Mouse (Mus musculus) liver, postnatal 0 days (tissue): ENCODE data around the gene 1810024B03Rik. TPM values are rescaled to one million over a fixed set of nuclear protein-coding genes. Genes with fewer than 3 reads are reported as not detected.
A peak's percentile ranks its signal among the peaks of the same experiment; 100 is the strongest.
"Not testable (repeated sequence)": the region's sequence is repeated elsewhere in the genome, so short reads cannot be mapped to it uniquely, and the experiment has no call there.

Source experiments
- ATAC-seq: fragments of 200-750 bp; cut with Nextera tagmentation; 2 replicates; pipeline ENCODE4 v1.8.0; 2017; ENCODE audit warnings: mild to moderate bottlenecking, moderate library complexity
- DNase-seq: peaks from one replicate; pipeline ENCODE4 v3.0.0-alpha.2; 2016
- H3K27ac ChIP-seq: fragments of 300-500 bp; sonication (generic); 2 replicates; pipeline ENCODE4 v1.5.1; 2014; ENCODE audit warnings: antibody characterized with exemption, moderate library complexity, mild to moderate bottlenecking, low read depth
- H3K27me3 ChIP-seq: fragments of 300-500 bp; sonication (generic); 2 replicates; pipeline ENCODE4 v1.6.1; 2014; ENCODE audit warnings: low read length, control low read depth, mixed read lengths; ENCODE audit not compliant: insufficient read depth
- H3K36me3 ChIP-seq: fragments of 300-500 bp; sonication (generic); replicated peaks from 2 replicates; pipeline ENCODE4 v1.6.1; 2014; ENCODE audit warnings: mild to moderate bottlenecking, control low read depth, low read length, moderate library complexity, mixed read lengths; ENCODE audit not compliant: insufficient read depth
- H3K4me1 ChIP-seq: fragments of 300-500 bp; sonication (generic); 2 replicates; pipeline ENCODE4 v1.6.1; 2014; ENCODE audit warnings: antibody characterized with exemption, mild to moderate bottlenecking, control low read depth; ENCODE audit not compliant: insufficient read depth
- H3K4me2 ChIP-seq: fragments of 300-500 bp; sonication (generic); 2 replicates; pipeline ENCODE4 v1.6.1; 2014; ENCODE audit warnings: low read depth, mild to moderate bottlenecking, low read length, moderate library complexity, mixed read lengths
- H3K4me3 ChIP-seq: fragments of 300-500 bp; sonication (generic); 2 replicates; pipeline ENCODE4 v1.5.1; 2014; ENCODE audit warnings: low read depth, low read length
- H3K9ac ChIP-seq: fragments of 300-500 bp; sonication (generic); replicated peaks from 2 replicates; pipeline ENCODE4 v1.6.1; 2014; ENCODE audit warnings: mild to moderate bottlenecking, moderate library complexity
- H3K9me3 ChIP-seq: fragments of 300-500 bp; sonication (generic); 2 replicates; pipeline ENCODE4 v1.6.1; 2016; ENCODE audit warnings: mild to moderate bottlenecking, control low read depth, low read length, mixed read lengths
- CTCF ChIP-seq: sonication (generic); IDR thresholded peaks from 2 replicates; pipeline ENCODE4 v1.5.1; 2016; ENCODE audit warnings: antibody characterized with exemption, low read depth
- EP300 ChIP-seq: IDR thresholded peaks from 2 replicates; pipeline ENCODE4 v1.6.1; 2016; ENCODE audit warnings: antibody characterized with exemption, low read depth, mild to moderate bottlenecking
- WGBS: fragments of 180-500 bp; shearing (Covaris S2); extraction: QIAGEN DNeasy Blood & Tissue Kit; methylation state at CpG from one replicate; pipeline ENCODE4 v1.1.7; 2014; ENCODE audit not compliant: insufficient replicate concordance; 5-methylcytosine and 5-hydroxymethylcytosine counted together
- polyA plus RNA-seq: library from polyadenylated mRNA; unstranded; fragments of >200 nt; fragmentation: Nextera tagmentation; extraction: Ambion mirVana; gene quantifications from 2 replicates; pipeline ENCODE4 v1.2.1, GENCODE M21; 2015

Gene 1810024B03Rik
- polyA plus RNA-seq, 1 experiment from 2014 or later: 1.1 TPM

DNA sequence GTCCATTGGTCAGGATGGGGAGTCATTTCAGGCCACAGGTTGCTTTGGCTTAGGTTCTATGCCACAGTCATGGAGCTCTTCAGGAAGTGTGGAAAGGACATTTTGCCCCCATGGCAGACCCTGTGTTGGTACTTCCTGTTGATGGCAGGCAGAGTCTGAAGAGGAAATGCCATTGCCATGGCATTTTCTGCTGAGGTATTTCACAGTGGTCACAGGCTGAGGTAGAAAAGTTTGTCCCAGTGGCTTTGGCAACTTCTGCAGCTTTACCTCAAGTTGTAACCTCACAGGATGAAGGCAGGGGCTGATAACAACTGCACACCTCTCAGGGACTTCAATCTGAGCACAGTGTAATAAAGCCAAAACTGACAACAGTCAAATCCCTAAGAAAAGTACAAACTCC lies 18.5 kb downstream of the 1810024B03Rik start:
- no peak for DNase-seq
- ATAC-seq: no peak
- Histone ChIP-seq H3K9me3 (no peaks in the 10 kb centered on the region), H3K36me3 (no peaks in the 10 kb centered on the region), H3K4me1 (no peaks in the 10 kb centered on the region), H3K4me3 (no peak overlapping the region), H3K9ac (no peak overlapping the region), H3K27me3 (no peaks in the 10 kb centered on the region), H3K4me2 (no peak overlapping the region), H3K27ac (no peak overlapping the region)
- no peak for TF ChIP-seq EP300
- no peak for TF ChIP-seq CTCF

DNA sequence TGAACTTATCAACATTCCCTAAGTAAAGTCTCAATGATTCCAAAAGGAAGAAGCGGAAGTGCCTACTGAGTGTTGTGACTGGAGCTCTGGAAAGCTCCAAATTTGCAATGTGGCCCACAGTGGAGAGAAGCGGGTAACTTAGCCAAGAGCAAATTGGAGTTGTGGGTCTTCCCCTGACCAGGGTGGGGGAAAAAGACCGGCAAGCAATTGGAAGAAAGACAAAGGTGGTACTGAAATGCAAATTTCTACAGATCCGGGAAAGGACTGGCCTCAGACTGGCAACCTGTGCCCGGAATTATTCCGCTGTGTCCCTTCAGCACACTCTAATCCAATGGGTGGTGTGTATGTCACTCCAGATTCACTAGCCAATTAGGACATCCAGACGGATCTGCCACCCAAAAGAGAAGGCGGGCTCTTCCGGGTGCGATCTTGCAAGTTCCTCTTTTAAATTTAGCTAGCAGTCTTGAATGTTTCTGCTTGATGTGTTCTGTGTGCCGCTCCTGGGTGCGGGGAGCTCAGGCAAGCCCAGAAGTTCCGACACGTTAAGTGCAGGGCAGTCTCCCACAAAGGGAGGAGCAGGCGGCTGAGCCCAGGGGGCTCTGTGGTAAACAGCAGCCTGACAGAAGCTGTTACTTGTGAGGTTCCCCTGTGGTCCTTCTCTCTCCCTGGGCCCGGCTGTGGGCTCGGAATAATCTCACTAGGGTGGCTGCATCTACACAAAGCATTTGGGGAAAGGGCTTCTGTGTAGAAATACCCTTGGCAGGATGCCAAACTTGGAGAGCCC lies 25.3 kb downstream of the 1810024B03Rik start:
- H3K9me3 ChIP-seq: no peaks in the 10 kb centered on the region
- peak overlapping the region; percentile 85 for H3K27ac ChIP-seq
- H3K4me3 ChIP-seq: peak overlapping the region; percentile 58
- peak; percentile 100 for ATAC-seq
- H3K4me1 ChIP-seq: peaks cover 8% of the 10 kb centered on the region; the same call in 1 of the 2 replicates
- no peaks in the 10 kb centered on the region for H3K27me3 ChIP-seq
- no peak for TF ChIP-seq CTCF
- no peaks in the 10 kb centered on the region for H3K36me3 ChIP-seq
- WGBS: 3% methylated on average over 17 of the region's 17 CpGs
- peak; percentile 79 for DNase-seq
- peak overlapping the region; percentile 87 for H3K9ac ChIP-seq
- H3K4me2 ChIP-seq: peak overlapping the region; percentile 81

DNA sequence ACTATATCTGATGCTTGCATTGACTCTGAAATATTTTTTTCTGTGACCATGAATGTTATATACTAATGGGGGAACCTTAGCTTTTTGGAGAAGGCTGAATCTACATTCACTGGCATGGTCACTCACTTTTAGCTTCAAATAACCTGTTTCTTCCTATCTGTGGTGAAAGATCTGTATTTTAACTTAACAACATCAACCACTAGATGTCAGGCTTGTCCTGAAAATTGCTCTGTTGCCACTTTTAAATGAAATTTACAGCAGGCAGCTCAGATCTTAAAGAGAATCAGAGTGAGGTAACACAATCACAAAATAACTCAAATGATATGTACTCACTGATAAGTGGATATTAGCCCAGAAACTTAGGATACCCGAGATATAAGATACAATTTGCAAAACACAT lies 41.8 kb downstream of the 1810024B03Rik start:
- WGBS: 7% methylated on average over 1 of the region's 1 CpGs
- not testable (repeated sequence) for H3K27ac ChIP-seq, H3K9ac ChIP-seq, ATAC-seq, H3K4me3 ChIP-seq, H3K4me2 ChIP-seq, H3K4me1 ChIP-seq, H3K9me3 ChIP-seq, DNase-seq, H3K36me3 ChIP-seq, H3K27me3 ChIP-seq
- TF ChIP-seq CTCF: peak; percentile 62

DNA sequence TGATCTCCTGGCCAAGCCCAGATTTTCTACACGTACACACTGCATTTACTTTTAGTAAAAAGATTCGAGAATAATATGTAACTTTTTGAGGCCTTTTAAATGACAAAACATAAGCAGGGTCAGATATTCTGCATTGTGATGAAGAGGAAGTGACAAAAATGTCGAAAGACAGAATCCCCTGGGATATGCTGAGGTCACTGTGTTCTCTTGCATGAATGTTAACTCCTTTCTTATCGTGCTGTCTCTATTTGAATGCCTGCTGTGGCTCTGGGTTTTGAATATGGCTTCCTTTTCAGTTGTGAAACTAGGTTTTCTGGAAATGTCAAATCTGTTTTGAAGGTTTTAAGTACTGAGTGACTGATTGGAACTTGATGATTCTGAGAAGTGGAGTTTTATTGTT lies 42.4 kb downstream of the 1810024B03Rik start:
- Histone ChIP-seq H3K4me2 (no peak overlapping the region), H3K9me3 (no peaks in the 10 kb centered on the region), H3K9ac (no peak overlapping the region), H3K36me3 (no peaks in the 10 kb centered on the region), H3K4me3 (no peak overlapping the region), H3K27me3 (no peaks in the 10 kb centered on the region), H3K4me1 (no peaks in the 10 kb centered on the region), H3K27ac (no peak overlapping the region)
- ATAC-seq: no peak
- no peak for TF ChIP-seq CTCF
- no peak for TF ChIP-seq EP300
- WGBS: 42% methylated on average over 4 of the region's 4 CpGs
- DNase-seq: no peak

DNA sequence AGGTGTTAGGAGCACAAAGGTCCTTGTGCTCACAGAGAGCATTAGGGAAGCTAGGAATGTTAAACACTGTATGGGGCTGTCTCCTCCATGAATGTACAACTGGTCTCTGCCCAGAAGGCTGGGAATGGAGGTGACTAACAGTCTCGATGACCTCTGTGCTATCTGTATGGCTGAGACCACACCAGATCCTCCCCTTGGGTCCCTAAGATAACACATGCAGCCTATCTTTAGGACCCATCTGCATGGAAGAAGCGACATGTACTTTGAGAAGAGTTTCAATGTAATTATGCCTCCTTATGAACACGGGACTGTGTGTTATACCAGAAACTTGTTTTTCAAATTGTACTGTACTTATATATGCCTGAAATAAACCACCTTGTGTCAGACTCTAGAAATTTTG lies 62.4 kb downstream of the 1810024B03Rik start:
- Histone ChIP-seq H3K4me3 (no peak overlapping the region), H3K27me3 (no peaks in the 10 kb centered on the region), H3K9me3 (no peaks in the 10 kb centered on the region), H3K4me1 (peaks cover 34% of the 10 kb centered on the region), H3K36me3 (peaks cover 9% of the 10 kb centered on the region), H3K4me2 (no peak overlapping the region), H3K27ac (no peak overlapping the region), H3K9ac (no peak overlapping the region)
- 50% methylated on average over 3 of the region's 3 CpGs for WGBS
- TF ChIP-seq EP300 (peak; percentile 35; the same call in 1 of the 2 replicates), CTCF (no peak)
- ATAC-seq (no peak), DNase-seq (no peak)

DNA sequence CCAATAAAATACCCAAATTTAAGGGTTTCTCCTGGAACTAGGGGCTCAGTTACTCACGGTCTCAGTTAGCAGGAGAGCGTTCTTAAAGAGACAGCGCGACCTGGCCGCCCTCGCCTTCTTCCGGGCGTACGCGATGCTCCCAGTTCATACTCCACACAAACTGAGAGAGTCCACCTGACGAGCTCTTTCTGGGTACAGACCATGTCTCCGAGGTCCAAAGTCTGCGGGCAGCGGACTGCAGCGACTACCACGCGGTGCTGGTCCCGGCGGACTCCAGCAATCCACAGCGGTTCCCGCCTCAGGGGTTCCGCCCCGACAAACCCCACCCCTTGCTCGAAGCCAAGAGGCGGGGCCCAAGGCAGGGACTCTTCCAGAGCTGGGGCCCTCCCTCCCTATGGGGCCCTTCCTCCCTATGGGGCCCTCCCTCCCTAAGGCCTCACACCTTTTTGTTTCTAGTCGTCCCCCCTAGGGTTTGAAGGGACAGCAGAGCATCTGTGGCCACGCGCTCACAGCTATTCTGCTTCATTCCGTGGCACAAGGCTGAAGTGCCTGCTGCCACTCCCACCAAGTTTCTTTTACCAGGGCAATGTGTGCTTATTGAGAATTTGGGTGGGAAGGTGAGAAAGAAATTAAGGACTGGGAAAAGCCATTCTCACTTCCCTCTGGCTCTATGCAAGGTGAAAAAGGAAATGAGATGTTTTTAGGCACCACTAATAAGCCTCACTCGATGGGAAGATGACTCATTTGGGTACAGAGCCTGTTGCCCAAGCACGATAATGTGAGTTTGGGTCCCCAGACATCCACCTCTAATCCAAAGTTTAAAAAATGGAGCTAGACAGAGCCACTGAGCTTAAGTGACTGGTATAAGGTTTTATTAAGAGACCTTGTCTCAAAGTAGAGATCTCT lies 64.7 kb downstream of the 1810024B03Rik start, which contains the start of gene Itpripl1:
TSS of gene Itpripl1 (minus strand) at position 285 of the 906 bp plus-strand sequence.
- Histone ChIP-seq H3K27me3 (no peaks in the 10 kb centered on the region), H3K36me3 (peaks cover 19% of the 10 kb centered on the region), H3K27ac (peak within 1 kb of the TSS; percentile 34), H3K4me2 (peak within 1 kb of the TSS; percentile 94), H3K9me3 (no peaks in the 10 kb centered on the region), H3K9ac (peak within 1 kb of the TSS; percentile 63), H3K4me3 (peak within 1 kb of the TSS; percentile 62), H3K4me1 (peaks cover 34% of the 10 kb centered on the region)
- TF ChIP-seq CTCF (no peak), EP300 (0 out of 2 replicates have a peak, but pooled peaks have one; percentile 13)
- ATAC-seq (peak; percentile 98), DNase-seq (peak; percentile 92)
- WGBS: 4% methylated on average over 31 of the region's 31 CpGs
